Mouse (Mus musculus): ENCODE data around the gene Acacb. TPM values are rescaled to one million over a fixed set of nuclear protein-coding genes. Genes with fewer than 3 reads are reported as not detected.

The Acacb gene
- polyA plus RNA-seq, 1 experiment, result 18.5 TPM

DNA sequence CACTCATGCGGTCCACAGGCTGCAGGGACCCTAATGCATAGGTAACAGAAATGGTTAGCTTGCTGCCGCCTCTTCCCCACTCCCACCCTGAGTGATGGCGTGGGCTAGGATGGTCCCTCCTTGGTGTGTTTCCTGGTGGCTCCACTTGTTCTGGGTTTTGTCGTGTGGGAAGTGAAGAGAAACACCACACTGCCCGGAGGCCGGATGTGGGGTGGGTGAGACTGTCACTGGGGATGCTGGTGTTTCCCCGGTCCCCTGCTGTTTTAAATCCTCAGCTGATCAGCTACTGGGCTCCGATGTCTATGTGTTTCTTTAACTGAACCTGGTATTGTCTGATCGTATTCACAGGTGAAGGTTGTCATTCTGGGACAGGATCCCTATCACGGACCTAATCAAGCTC is 10.8 kb upstream of the Acacb start:
- no peak for DNase-seq (ENCODE audit: low read depth)

- DNase-seq (ENCODE audit: low read depth), result no peak
Measured at GRCm38 (mm10) chr5:114137481-114138276, 8.7 kb upstream of the Acacb start.

DNA sequence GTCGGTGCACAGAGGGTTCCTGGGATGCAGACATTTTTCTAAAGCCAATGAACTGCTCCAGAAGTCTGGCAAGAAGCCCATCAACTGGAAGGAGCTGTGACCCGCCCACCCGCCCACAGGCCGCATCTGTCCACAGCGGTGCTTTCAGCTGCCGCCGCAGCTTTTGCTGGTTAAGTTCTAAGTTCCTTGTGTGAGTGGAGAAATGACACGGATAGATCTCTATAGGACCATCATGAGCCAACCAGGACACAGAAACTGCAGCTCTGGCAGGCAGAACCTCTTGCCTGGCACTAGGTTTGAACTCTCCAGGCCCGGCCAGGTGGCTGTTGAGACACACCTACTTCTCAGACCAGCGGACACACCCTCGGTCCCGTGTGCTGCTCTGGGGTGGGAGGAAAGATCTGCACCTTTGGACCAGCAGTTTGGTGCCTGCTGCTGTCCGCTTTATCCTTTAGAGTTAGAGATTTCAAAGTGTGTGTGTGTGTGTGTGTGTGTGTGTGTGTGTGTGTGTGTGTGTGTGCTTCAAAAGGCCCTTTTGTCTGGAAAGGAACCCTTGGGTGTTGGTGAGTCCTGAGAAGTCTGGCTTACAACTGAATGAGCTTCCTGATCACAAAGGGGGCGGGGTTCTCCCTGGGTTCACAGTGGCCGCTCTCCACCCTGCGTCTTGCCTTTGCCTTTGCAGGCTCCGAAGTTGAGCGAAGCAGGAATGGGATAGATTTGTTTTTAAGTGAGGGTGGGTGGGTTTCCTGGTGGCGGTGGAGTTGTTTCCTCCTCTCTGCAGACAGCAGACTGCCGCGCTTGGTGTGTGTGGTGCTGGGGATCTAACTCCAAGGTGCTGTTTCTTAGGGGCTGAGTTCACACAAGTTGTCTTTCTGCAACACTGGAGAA is 7.8 kb upstream of the Acacb start:
- DNase-seq (ENCODE audit: low read depth), result no peak

GRCm38 (mm10) chr5:114139175-114139574 is 7.2 kb upstream of the Acacb start:
- no peak for DNase-seq (ENCODE audit: low read depth)

DNA sequence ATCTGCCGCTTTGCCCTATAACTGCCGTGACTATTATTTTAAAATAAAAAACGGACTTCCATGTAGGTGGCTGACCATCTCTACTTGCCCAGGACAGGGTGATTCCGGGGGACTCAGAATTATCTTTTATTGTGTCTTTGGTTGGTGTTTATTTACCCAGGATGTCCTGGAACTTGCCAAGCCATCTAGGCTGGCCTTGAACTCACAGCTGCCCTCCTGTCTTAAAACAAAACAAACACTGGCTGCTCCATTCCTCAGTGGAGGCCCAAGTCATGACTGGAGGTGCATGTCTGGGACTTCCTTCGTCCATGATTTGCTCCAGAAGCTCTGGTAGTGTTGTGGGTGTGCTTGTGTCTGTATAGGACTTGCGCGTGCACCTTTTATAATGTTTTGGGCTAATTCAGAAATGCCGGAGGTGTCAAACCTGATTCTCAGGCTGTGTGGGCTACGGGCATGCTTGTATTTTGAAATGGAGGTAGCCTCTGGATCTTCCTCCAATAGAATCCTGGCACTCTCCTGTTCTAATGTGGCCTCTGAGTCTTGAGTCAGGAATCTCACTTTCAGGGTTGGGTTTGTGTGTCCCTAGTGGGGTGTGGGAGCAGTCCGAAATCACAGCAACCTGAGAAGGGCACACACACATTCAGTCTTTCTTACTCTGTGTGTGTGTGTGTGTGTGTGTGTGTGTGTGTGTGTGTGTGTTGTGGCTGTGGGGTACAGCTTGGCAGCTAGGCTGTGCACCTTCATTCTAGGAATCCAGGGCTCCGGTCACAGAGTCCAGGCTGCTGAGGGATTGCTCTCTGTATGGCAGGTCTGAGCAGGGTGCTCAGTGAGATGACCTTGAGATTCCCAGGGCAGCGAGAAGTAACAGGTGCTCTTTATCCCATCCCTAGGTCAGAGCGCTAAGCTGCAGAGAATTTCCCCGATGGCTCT is 973 bp downstream of the Acacb start:
- DNase-seq (ENCODE audit: low read depth), result no peak

- DNase-seq (ENCODE audit: low read depth), result no peak
Measured at GRCm38 (mm10) chr5:114152359-114153092, 6.2 kb downstream of the Acacb start.

- DNase-seq (ENCODE audit: low read depth), result no peak
Measured at GRCm38 (mm10) chr5:114153490-114153889, 7.2 kb downstream of the Acacb start.

- DNase-seq (ENCODE audit: low read depth), result no peak
Measured at GRCm38 (mm10) chr5:114154765-114155164, 8.4 kb downstream of the Acacb start.

DNA sequence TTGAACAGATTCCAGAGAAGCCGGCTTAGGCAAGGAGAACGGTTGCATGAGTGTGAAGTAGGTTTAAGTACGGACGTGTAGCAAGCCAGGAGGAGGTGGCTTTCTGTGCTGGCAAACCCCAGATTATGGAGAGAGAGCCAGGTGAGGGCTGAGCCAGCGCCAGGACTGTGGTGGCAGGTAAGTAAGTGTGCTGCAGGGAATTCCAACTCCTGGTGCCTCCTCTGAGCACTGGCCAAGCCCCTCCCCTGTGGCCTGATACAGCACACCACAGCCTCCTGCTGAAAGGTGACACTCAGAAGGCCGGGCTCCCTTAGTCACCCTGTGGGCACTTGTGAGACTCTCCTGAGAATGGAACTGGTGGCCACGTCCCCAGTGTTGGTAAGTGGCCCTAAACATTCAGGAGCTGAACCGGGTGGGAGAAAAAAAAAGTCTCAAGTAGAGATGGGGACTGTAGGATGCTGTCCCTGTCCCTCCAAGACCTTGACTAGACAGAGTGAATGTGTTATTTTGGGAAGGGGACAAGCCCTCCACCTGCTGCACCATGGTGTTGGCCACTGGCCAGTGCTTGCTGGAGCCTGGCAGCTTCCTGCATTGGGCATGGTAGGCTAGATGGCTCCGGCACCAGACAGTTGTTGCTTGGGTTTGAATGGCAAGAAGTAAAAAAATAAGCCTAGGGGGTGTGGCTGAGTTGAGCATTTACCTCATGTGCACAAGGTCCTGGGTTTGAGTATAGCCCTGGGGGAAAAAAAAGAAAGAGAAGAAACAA is 9.0 kb downstream of the Acacb start:
- no peak for DNase-seq (ENCODE audit: low read depth)

GRCm38 (mm10) chr5:114157236-114157635 is 10.9 kb downstream of the Acacb start:
- DNase-seq (ENCODE audit: low read depth), result no peak

DNA sequence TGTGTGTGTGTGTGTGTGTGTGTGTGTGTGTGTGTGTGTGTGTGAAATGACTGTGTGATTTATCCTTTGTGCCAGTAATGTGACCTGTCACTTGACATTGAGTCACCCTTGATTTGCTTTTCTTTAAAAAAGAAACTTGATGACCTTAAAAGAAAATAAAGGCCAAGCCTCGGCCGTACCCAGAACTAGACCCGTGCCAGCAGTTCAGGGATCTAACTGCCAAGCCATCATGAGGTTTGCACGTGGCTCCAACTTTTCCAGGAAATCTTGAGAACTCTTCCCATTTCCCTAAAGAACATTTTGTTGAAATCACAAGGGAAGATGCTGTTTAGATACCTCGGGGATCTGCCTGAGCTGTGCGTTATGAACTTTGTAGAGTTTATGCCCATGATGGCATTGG is 15.1 kb downstream of the Acacb start:
- no peak for DNase-seq (ENCODE audit: low read depth)

GRCm38 (mm10) chr5:114162106-114162815 is 15.9 kb downstream of the Acacb start:
- DNase-seq (ENCODE audit: low read depth), result no peak

DNA sequence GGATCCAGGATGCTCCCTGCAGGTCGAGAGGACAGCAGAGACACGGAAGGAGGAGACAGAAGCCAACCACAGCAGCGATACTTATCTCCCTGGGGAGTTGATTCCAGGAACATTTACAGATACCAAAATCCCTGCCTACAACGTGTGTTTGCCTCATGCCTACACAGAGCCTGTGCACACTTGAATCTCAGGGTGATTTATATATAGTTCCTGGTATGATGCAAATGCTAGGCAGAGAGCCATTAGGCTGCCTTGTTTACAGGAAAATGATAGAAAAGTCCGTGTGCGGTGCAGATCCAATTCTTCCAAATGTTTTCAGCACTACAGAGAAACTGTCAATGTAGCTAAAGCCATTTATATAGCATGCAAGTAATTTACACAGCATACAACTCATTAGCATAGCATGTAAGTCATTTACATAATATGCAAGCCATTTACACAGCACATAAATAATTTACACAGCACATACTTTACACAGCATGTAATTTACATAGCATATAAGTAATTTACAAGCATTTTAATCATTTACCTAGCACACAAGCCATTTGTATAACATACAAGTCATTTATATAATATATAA is 16.9 kb downstream of the Acacb start:
- no peak for DNase-seq (ENCODE audit: low read depth)

- no peak for DNase-seq (ENCODE audit: low read depth)
Measured at GRCm38 (mm10) chr5:114170345-114170744, 24.0 kb downstream of the Acacb start.

DNA sequence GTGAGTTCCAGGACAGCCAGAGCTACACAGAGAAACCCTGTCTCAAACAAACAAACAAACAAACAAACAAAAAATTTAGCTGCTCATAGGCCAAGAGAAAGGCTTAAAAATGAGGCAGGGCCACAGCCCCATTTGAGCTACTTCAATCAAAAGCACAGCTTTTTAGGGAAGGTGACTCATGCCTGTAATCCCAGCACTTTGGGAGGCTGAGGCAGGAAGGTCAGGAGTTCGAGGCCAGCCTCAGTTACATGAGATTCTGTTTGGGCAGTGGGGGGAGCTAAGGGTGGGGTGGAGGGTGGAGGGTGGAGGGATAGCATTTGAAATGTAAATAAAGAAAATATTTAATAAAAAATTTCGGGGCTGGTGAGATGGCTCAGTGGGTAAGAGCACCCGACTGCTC is 26.6 kb downstream of the Acacb start:
- no peak for DNase-seq (ENCODE audit: low read depth)

DNA sequence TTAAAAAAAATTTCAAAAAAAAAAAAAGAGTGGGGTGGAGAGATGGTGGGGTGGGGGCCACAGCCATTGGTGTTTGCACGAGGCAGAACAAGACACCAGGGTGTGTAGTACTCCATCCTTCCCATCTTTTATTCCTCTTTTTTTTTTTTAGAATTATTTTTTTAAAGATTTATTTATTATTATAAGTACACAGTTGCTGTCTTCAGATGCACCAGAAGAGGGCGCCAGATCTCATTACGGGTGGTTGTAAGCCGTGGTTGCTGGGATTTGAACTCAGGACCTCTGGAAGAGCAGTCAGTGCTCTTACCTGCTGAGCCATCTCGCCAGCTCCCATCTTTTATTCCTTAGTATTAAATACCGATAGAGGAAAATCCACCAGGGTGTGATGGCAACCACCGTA is 27.1 kb downstream of the Acacb start:
- no peak for DNase-seq (ENCODE audit: low read depth)

DNA sequence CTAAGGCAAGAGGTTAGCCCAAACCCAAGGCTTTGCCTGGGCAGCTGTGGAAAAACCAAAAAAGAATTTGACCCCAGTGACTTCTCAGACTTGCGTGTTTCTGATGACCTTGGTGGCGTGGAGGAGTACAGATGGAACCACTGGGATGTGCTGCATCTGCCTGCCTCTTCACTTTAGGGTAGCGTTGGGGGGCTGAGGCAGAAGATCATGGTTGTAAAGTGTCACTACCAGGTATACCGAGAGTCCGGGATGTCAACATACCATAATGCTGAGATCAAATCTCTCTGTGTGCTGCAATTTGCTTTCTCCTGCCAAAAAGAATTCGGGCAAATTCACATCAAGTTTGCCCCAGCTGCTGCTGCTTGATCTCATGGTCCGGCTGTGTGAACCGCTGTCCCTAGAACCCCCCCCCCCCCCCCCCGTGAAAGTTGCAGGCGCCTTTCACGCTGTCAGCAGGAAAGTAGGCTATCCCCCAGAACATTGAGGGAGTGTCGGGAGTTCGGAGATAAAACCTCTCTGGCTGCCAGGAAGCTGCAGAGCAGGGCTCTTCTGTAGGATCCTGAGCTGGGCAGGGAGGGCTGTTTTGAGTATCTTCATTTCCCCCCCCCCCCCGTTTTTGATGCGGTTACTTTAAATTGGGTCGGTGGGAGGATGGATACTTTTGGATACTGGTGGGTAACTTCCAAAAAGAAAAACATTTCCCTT is 27.7 kb downstream of the Acacb start:
- DNase-seq (ENCODE audit: low read depth), result no peak

- no peak for DNase-seq (ENCODE audit: low read depth)
Measured at GRCm38 (mm10) chr5:114174639-114175038, 28.3 kb downstream of the Acacb start.
